Mouse (Mus musculus): Measurements from ENCODE around the gene Plekhj1.

GRCm38 (mm10) chr10:80808985-80809632 is 10.7 kb upstream of the Plekhj1 start:
- TF ChIP-seq POLR2A (IDR thresholded peaks at IDR 0.05; ENCODE audit: insufficient read depth, low read length) = no peak
- TF ChIP-seq EP300 (IDR thresholded peaks at IDR 0.05; ENCODE audit: insufficient read depth, low read depth, low read length) = no peak
- no peak for TF ChIP-seq CTCF (IDR thresholded peaks at IDR 0.05; ENCODE audit: low read depth, low read length)

Data from ES-Bruce4 (cell line).